Mouse (Mus musculus) heart, adult 2 months (tissue): ENCODE measurements around the gene Defb29.

Experiments used
- CTCF ChIP-seq: fragments of 200-600 bp; IDR thresholded peaks from 2 replicates; pipeline ENCODE4 v1.8.1; 2022; ENCODE audit warnings: antibody characterized with exemption, mild to moderate bottlenecking, moderate library complexity
- EP300 ChIP-seq: fragments of 200-500 bp; IDR thresholded peaks from 2 replicates; pipeline ENCODE4 v1.6.1; 2011; ENCODE audit warnings: low read depth, low read length, control low read depth; ENCODE audit not compliant: insufficient read depth
- POLR2A ChIP-seq: fragments of 200-500 bp; IDR thresholded peaks from 2 replicates; pipeline ENCODE4 v1.6.1; 2011; ENCODE audit warnings: mild to moderate bottlenecking, low read depth, low read length, control low read depth; ENCODE audit not compliant: insufficient read depth

GRCm38 (mm10) chr2:152544691-152545090 lies 4.8 kb upstream of the Defb29 start:
- no peak for TF ChIP-seq POLR2A
- TF ChIP-seq CTCF: peak; percentile 49
- TF ChIP-seq EP300: no peak
